Mouse (Mus musculus) mouse embryonic stem cell (cell line): Measurements from ENCODE around the gene Klhl20.

ENCODE experiments used
- in situ Hi-C, 2 experiments: fragments of 300-500 bp; cut with MboI; formaldehyde crosslinking; loops; 1 replicate in 1 of 2; 3 replicates in 1 of 2; pipeline ENCODE4 v1.14.3; 2019 to 2020; ENCODE audit warnings: low sequenced_read_pairs in 2 of 2, low pct_unique_long_range_greater_than_20kb in 1 of 2, mixed read lengths in 1 of 2; ENCODE audit not compliant: unreplicated experiment in 1 of 2

The Klhl20 gene

GRCm38 (mm10) chr1:161099721-161100405, 31.4 kb downstream of the Klhl20 start:
- in situ Hi-C loops: no loop called here

GRCm38 (mm10) chr1:161077243-161077642, 54.1 kb downstream of the Klhl20 start:
- in situ Hi-C loops: loop anchor here in 1 of 2 experiments (10.0 kb wide), 1 partner anchor 88 kb away; no protein-coding TSS in a partner anchor

GRCm38 (mm10) chr1:161076238-161076637, 55.1 kb downstream of the Klhl20 start:
- in situ Hi-C loops: loop anchor here in 1 of 2 experiments (10.0 kb wide), 1 partner anchor 89 kb away; no protein-coding TSS in a partner anchor

- in situ Hi-C loops: loop anchor here in 1 of 2 experiments (10.0 kb wide), 1 partner anchor 94 kb away; no protein-coding TSS in a partner anchor
Observed at GRCm38 (mm10) chr1:161071272-161071620, 60.1 kb downstream of the Klhl20 start.

GRCm38 (mm10) chr1:161070352-161071271, 60.7 kb downstream of the Klhl20 start, which contains the start of the genes Dars2 and Cenpl:
Gene Dars2 (minus strand): TSS chr1:161070658.
Gene Cenpl (plus strand): TSS chr1:161070713.
- in situ Hi-C loops: loop anchor here in 1 of 2 experiments (10.0 kb wide), 1 partner anchor 94 kb away; no protein-coding TSS in a partner anchor

GRCm38 (mm10) chr1:161063351-161063750, 68.0 kb downstream of the Klhl20 start:
- in situ Hi-C loops: no loop called here

- in situ Hi-C loops: loop anchor here in 1 of 2 experiments (10.0 kb wide), 1 partner anchor 118 kb away; no protein-coding TSS in a partner anchor
Observed at GRCm38 (mm10) chr1:161057164-161057563, 74.1 kb downstream of the Klhl20 start.

- in situ Hi-C loops: no loop called here
Observed at GRCm38 (mm10) chr1:161046972-161047371, 84.3 kb downstream of the Klhl20 start.

- in situ Hi-C loops: no loop called here
Observed at GRCm38 (mm10) chr1:161041261-161042020, 89.9 kb downstream of the Klhl20 start.

GRCm38 (mm10) chr1:161040855-161041254, 90.5 kb downstream of the Klhl20 start:
- in situ Hi-C loops: no loop called here

GRCm38 (mm10) chr1:161040426-161040770, 90.9 kb downstream of the Klhl20 start:
- in situ Hi-C loops: no loop called here

- in situ Hi-C loops: no loop called here
Observed at GRCm38 (mm10) chr1:161039741-161040425, 91.4 kb downstream of the Klhl20 start.

GRCm38 (mm10) chr1:161038968-161039721, 92.2 kb downstream of the Klhl20 start:
- in situ Hi-C loops: no loop called here
